Mouse (Mus musculus): ENCODE data around the gene Btbd9.
"Not testable (repeated sequence)": the region's sequence is repeated elsewhere in the genome, so short reads cannot be mapped to it uniquely, and the experiment has no call there.

Gene Btbd9

DNA sequence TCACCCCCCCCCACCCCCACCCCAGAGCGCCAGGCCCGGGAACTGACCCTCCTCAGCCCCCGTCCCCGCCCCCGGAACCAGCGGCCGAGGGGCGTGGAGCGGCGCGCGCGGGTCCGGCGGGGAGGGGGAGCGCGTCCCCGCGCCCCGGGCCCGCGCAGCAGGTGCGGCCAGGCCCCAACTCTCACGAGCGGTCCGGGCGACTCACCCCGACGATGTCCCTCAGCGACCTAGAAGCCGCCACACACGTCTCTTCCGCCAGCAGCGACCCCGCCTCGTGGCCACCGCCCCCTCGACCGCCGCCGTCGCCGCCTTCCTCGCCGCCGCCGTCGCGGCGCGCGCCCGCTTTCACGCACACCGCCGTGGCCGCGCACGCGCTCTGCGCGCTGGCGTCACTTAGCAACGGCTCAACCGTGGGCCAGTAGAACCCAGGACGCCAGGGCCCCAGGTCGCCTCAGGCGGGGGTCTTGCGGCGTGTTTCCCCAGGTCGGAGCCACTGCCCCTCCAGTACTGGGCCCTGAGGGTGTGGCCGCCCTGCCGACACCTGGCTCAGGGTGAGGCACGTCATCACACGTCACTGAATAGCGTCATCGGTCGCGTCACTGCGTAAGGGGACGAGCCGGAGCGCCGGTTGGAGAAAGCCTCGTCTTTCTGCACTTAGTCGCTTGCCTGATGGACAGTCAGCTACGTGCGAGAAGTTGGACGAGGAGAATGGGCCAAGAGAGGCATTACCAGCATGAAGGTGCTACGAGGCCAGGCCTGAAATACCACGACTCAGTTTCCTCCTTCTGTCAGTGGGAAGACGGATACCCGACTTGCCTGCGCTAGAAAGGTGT is at the start of gene Btbd9:
Btbd9 (minus strand) TSS at position 548 of the 833 bp plus-strand sequence.
- DNase-seq (ENCODE audit: low spot score): peak; percentile 99

- DNase-seq (ENCODE audit: low spot score): not testable (repeated sequence)
Observed at GRCm38 (mm10) chr17:30624132-30624531, 47.8 kb upstream of the Btbd9 start, which contains the start of gene Dnah8. TSS of gene Dnah8 (plus strand) at chr17:30624354.

- DNase-seq (ENCODE audit: low spot score): no peak
Observed at GRCm38 (mm10) chr17:30623200-30623599, 46.9 kb upstream of the Btbd9 start.

- no peak for DNase-seq (ENCODE audit: low spot score)
Observed at GRCm38 (mm10) chr17:30621450-30621849, 45.2 kb upstream of the Btbd9 start.

DNA sequence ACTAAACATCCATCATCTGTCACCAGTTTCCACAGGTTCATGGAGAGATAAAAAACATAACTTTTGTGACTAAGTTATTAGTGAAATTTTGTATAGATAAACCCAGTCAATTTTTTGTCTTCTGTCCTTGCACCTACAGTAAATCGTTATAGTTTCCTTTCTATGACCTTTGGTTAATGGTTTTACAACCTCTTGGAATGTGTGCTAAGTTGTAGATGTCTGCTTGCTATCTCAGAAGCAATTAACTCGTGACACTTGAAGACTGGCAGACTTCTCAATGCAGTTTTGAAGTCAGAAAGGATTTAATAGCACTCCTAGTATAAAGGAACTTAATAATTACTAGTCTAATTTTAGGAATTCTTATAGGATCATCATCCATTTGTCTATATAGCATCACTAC is 44.3 kb upstream of the Btbd9 start:
- DNase-seq (ENCODE audit: low spot score): no peak

GRCm38 (mm10) chr17:30619153-30619552 is 42.9 kb upstream of the Btbd9 start:
- DNase-seq (ENCODE audit: low spot score): no peak

DNA sequence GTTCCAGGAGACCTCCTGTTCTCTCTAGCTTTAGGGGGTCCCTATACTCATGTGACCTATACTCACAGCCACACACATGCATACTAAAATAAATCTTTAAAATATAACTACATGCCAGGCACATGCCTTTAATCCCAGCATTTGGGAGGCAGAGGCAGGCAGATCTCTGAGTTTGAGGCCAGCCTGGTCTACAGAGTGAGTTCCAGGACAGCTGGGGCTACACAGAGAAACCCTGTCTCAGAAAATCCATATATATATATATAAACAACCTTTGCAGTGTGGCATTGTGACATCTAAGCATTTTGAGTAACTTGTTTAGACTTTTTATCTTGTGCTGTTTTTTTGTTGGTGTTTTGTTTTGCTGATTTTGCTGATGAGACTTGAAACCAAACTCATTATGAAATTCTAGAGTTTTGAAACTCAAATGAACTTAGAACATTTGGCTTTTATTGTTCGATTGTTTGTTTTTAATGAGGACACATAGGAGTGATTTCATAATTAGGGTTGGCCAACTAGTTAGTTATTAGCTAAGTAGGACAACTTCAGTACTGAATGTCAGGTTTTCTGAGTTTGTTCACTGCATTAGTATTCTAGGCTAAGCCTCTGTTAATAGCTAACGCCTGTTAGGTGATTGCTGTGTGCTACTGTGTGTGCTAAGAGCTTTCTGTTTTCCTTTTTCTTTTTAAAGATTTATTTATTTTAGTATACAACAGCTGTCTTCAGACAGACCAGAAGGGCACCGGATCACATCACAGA is 42.0 kb upstream of the Btbd9 start:
- DNase-seq (ENCODE audit: low spot score): no peak

DNA sequence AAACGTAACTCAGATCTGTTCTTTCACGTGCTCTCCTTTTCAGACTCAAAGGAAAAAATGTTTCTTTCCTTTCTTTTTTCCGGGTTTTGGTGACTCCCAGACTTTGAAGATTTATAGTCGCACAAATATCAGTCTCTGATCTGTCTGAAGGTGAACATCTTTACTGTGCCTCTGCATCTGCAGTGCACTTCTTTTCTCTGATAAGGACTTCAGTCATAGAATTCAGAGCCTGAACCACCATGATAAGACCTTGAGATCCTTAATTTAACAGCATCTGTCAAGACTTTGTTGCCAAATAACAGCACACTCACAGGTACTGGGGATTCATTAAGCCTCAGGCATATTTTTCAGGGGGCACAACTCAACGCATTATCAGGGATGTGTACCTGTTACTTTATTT is 39.9 kb upstream of the Btbd9 start:
- DNase-seq (ENCODE audit: low spot score): no peak

GRCm38 (mm10) chr17:30613350-30613749 is 37.1 kb upstream of the Btbd9 start:
- no peak for DNase-seq (ENCODE audit: low spot score)

DNA sequence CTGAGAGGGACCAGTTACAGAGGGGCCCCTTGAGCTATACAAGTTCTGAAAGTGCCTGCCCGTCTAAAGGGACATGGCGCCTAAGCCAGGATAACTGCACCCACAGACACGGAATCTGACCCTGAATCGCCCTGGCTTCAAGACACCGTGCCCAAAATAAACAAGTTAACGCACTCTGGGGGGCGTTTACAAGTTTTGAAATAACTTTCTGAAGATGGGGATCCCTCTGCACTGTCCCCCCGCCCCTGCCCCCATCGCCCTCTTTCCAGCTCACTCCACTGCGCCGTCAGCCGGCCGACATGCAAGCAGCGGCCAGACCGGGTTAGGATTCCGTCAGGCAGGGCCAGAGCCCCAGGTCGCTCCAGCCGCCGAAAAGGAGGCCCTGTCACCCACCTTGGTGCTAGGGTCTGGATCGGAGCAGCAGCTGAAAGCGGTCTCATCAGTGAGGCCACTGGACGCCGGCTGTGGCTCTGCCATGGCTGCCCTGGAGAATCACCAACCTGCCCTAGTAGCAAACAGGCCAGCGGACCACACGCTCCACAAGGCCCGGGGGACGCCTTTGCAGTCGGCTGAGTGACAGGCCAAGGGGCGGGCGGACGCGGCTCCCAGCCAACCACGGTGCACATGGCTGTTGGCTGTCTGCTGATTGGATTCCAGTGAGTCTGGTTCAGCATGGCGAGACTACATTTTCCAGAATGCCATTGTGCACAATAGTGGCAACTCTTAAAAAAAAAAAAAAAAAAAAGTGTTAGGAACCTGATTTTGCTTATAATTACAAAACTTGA is 36.0 kb upstream of the Btbd9 start:
- DNase-seq (ENCODE audit: low spot score): peak; percentile 100

DNA sequence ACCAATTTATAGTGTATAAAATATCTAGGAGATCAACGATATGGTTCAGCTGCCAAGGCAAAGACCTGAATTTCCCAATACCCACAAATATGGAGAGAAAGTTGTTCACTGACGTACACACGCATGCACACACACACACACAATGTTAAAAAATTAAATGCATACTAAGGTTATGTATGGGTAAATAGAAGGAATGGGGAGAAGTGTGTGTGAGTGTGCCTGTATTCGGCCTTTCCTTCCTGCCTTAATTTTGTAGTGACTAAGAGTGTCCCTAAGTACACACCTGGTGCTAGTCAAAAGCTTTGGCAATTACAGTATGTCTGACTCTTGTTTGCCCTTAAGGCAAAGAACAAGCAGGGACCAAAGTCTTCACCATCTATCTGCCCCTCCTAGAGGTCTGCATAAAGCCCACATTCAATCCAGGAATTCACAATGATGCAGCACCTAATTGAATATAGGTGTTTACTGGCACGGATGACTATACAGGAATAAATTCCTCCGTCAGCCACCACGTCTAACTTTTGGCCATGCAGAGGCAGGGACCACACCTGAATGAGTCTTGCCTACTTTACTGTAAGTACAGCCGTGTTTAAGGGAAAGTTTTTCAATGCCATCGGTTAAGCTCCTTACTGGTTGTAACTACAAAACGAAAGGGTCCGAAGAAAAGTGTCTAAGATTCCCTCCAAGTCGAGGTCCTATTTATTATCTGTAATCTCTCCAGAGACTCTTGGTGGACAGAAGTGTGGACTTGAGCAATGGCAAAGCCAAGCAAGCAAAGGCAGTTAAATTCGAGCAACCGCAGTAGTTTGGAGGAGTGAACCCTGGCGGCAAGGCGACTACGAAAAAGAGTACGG is 35.2 kb upstream of the Btbd9 start:
- no peak for DNase-seq (ENCODE audit: low spot score)

DNA sequence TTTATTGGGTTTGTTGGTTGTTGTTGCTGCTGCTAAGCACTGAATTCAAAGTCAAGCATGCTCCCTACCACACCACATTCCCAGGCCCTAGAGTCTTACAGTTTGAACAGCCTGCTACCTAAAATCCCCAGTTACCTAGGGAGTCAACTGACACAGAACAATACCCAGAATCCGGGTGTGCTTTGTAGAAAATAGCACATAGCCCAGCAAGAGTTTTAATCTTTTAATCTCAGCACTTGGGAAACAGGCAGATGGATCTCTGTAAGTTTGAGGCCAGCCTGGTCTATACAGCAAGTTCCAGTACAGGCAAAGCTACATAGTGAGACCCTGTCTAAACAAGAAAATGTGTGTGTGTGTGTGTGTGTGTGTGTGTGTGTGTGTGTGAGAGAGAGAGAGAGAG is 34.5 kb upstream of the Btbd9 start:
- no peak for DNase-seq (ENCODE audit: low spot score)

DNA sequence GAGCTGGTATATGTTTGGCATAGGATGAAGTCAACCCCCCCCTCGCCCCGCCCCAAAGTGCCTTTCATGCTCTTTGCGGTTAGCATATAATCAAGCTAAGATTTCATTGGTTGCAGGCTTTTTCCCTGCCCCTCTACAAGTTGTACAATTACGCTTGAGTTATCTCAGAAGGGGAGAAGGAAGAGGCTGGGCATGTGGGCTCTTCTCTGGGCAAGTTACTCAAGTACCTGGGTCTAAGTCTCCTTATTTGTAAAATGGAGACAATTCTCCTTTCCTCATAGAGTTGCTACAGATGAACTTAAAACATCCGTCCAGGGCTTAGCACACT is 33.7 kb upstream of the Btbd9 start:
- DNase-seq (ENCODE audit: low spot score): no peak

DNA sequence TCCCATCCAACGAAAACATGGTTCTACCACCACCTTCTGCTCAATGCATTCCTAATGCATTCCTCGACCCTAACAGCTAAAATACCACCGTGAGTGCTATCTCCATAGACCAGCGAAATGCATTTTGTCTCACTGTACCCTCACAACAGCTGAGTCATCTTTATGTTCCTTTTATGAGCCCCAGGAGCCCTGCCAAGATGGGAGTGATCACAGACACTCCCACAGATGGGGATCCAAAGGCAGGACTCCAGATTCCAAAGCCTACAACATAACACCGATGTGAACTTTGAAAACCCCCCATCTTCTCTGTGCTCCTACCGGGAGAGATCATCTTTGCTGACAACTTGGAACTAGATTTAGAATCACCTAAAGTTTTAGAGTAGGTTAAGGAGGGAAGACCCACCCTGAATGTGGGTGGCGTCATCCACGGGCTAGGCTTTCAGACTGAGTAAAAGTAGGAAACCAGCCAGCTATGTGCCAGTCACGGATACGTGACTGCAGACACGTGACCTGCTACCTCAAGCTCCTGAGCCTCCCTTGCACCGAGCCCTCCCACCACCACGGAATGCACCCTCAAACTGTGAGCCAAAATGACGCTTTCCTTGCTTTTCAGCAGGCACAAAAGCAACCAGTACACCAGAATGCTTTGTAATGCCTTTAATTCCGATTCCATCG is 33.2 kb upstream of the Btbd9 start:
- no peak for DNase-seq (ENCODE audit: low spot score)

DNA sequence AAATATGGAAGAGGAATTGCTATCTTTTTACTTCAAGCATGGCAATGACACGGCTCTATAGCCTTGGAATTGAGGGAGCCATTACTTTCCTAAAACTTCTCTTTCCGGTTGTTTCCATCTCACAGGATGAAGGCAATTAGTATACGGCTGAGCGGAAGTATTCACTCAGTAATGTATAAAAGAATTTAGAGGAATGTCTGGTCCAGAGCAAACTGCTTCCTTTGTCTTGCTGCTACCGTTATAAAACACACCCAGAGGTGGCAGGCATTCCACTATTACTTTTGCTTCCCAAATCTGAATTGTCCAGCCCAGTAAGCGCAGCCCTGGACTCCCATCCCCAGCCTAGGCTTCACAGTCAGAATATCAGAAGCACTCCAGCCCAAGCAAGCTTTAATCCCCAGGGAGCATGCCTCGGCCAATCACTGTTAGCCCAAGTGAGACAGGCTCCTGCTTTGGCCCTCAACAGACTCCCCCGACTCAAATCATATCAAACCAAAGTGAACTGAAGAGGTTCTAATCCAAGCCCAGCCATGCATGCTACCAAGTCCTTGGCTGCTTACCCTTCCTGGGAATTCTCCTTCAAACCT is 31.7 kb upstream of the Btbd9 start:
- no peak for DNase-seq (ENCODE audit: low spot score)

DNA sequence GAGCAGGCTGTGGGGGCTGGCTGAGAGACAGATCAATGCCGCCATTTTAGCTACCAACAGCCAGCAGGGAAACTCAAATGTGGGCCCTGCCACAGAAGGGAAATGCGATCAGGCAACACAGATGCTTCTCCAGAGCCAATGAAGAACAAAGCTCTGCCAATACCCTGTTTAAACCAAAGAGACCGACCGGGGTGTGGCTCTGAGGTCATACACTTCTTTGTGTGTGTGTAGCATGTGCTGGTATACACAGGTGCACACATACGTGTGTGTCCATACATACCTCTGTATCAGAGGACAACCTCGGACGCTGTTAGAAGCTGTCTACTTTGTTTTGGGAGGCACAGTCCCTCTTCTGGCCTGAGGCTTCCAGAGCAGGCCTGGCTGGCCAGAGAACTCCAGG is 31.0 kb upstream of the Btbd9 start:
- no peak for DNase-seq (ENCODE audit: low spot score)

DNA sequence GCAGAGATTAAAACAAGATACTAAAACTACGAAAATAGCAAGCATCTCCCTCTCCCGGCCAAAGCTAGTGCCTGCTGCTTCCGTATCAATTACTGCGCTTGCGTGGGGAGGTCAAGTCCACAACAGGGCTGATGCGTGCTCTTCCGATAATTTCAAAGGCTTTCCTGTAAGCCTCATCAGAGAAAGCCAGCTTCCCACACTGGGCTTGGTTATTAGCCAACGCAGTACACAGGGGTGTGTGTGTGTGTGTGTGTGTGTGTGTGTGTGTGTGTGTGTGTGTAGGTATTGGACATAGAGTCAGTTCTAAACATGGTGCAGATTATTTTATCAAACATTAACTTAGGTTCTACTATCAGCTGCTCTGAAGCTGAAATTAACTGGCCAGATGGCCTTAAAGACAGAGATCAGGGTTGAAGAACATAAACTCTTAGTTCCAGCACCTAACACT is 30.4 kb upstream of the Btbd9 start:
- no peak for DNase-seq (ENCODE audit: low spot score)

- no peak for DNase-seq (ENCODE audit: low spot score)
Observed at GRCm38 (mm10) chr17:30606206-30606605, 29.9 kb upstream of the Btbd9 start.

DNA sequence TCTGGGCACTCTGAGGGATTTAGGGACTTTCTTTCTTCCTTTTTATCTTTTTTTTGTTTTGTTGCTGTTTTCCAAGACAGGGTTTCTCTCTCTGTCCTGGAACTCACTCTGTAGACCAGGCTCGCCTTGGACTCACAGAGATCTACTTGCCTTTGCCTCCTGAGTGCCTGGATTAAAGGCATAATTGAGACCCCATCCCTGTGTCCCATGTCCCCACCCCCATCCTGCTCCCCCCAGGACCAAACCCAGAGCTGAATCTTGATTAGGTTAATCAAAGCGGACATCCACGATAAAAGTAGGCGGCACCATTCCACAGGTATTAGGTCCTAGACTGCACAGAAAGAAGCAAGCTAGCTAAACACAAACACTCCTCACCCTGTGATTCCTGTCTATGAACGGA is 28.7 kb upstream of the Btbd9 start:
- DNase-seq (ENCODE audit: low spot score): no peak

DNA sequence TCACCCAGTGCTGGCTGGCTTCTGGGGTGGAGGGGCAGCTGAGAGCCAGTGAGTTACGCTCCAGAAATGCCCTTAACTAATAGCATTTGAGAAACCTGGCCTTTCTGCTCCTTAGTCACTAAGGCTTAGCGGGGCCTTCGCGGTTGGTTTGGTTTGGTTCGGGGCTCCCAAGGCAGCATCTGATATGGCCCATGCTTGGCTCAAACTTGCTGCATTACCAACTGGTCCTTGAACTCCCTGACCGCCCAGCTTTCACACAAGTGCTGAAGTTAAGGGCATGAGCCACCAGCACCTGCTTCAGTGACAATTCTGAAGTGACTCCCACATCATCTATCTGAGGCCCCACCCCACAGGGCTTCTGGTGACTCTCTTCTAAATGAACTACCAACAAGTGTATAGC is 28.0 kb upstream of the Btbd9 start:
- no peak for DNase-seq (ENCODE audit: low spot score)

- DNase-seq (ENCODE audit: low spot score): no peak
Observed at GRCm38 (mm10) chr17:30602175-30602574, 25.9 kb upstream of the Btbd9 start.
